Mouse (Mus musculus) neural tube, embryonic 11.5 days (tissue): ENCODE results near the gene Phc3. TPM values are rescaled to one million over a fixed set of nuclear protein-coding genes. Genes with fewer than 3 reads are reported as not detected.

Experiments
- ATAC-seq: fragments of 200-750 bp; cut with Nextera tagmentation; 2 replicates; pipeline ENCODE4 v1.8.0; 2017; ENCODE audit warnings: moderate number of reproducible peaks, mild to moderate bottlenecking, moderate TSS enrichment, moderate library complexity; ENCODE audit not compliant: insufficient read depth, low FRiP score, low TSS enrichment
- DNase-seq: peaks from one replicate; pipeline ENCODE4 v3.0.0-alpha.2; 2015; ENCODE audit warnings: low spot score
- H3K27ac ChIP-seq: fragments of 300-500 bp; sonication (generic); 2 replicates; pipeline ENCODE4 v1.5.1; 2014; ENCODE audit warnings: low read depth, mild to moderate bottlenecking, low read length
- H3K27me3 ChIP-seq: fragments of 300-500 bp; sonication (generic); 2 replicates; pipeline ENCODE4 v1.6.1; 2014; ENCODE audit warnings: mild to moderate bottlenecking, low read length, mixed read lengths; ENCODE audit not compliant: control insufficient read depth, insufficient read depth
- H3K36me3 ChIP-seq: fragments of 300-500 bp; sonication (generic); 2 replicates; pipeline ENCODE4 v1.6.1; 2014; ENCODE audit warnings: mild to moderate bottlenecking, low read length, moderate library complexity, mixed read lengths; ENCODE audit not compliant: control insufficient read depth, insufficient read depth
- H3K4me1 ChIP-seq: fragments of 300-500 bp; sonication (generic); 2 replicates; pipeline ENCODE4 v1.6.1; 2014; ENCODE audit warnings: low read length, mixed read lengths; ENCODE audit not compliant: control insufficient read depth, insufficient read depth
- H3K4me2 ChIP-seq: fragments of 300-500 bp; sonication (generic); 2 replicates; pipeline ENCODE4 v1.6.1; 2014; ENCODE audit warnings: low read depth, mild to moderate bottlenecking, moderate library complexity
- H3K4me3 ChIP-seq: fragments of 300-500 bp; sonication (generic); 2 replicates; pipeline ENCODE4 v1.5.1; 2014; ENCODE audit warnings: low read depth, low read length
- H3K9ac ChIP-seq: fragments of 300-500 bp; sonication (generic); 2 replicates; pipeline ENCODE4 v1.6.1; 2014; ENCODE audit warnings: mild to moderate bottlenecking, low read length
- H3K9me3 ChIP-seq: fragments of 300-500 bp; sonication (generic); 2 replicates; pipeline ENCODE4 v1.6.1; 2016; ENCODE audit warnings: low read length; ENCODE audit not compliant: control insufficient read depth
- WGBS: fragments of 180-500 bp; shearing (Covaris S2); extraction: QIAGEN DNeasy Blood & Tissue Kit; methylation state at CpG from one replicate; pipeline ENCODE4 v1.1.7; 2014; 5-methylcytosine and 5-hydroxymethylcytosine counted together
- polyA plus RNA-seq: library from polyadenylated mRNA; unstranded; fragments of >200 nt; fragmentation: Nextera tagmentation; extraction: Ambion mirVana; gene quantifications from 2 replicates; pipeline ENCODE4 v1.2.1, GENCODE M21; 2014

Phc3 gene
- 5.2 and 5.6 TPM in 2 replicates for polyA plus RNA-seq

DNA sequence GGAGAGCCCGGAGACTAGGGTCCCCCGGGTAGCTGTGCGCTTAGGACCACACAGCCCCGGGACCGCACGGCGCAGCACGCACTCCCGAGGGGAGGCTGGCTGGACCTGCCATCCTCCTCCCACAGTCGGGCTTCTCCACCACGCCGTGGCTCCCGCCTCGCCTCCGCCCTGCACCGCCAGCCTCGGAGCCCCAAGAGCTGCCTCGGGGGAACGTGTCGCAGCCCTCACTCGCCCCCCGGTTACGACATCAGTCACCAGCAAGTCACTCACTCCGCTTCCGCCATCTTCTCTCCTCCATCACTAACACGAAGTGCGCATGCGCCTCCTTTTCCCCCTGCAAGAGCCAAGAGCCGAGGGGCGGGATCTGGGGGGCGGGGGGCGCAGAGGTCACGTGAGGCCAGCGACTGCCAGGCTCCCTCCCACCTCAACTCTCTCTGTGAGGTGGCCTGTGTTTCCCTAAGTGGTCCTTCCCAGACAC, at the start of gene Phc3:
Gene Phc3, minus strand, starts transcription at position 312 of the 478 bp plus-strand sequence.
- peak; percentile 93 for ATAC-seq
- peak; percentile 95 for DNase-seq
- 1% methylated on average over 24 of the region's 34 CpGs for WGBS
- Histone ChIP-seq H3K4me1 (no peaks in the 10 kb centered on the region; the same call in 1 of the 2 replicates), H3K27ac (peak within 1 kb of the TSS; percentile 75), H3K36me3 (no peaks in the 10 kb centered on the region), H3K27me3 (no peaks in the 10 kb centered on the region), H3K4me2 (peak within 1 kb of the TSS; percentile 63), H3K9me3 (no peaks in the 10 kb centered on the region), H3K4me3 (peak within 1 kb of the TSS; percentile 99), H3K9ac (peak within 1 kb of the TSS; percentile 90)

GRCm38 (mm10) chr3:31017652-31018051, 48.4 kb upstream of the Phc3 start:
- no peak overlapping the region for H3K4me3 ChIP-seq
- WGBS: 64% methylated on average over 4 of the region's 4 CpGs
- no peaks in the 10 kb centered on the region for H3K4me1 ChIP-seq
- no peaks in the 10 kb centered on the region for H3K36me3 ChIP-seq
- H3K27me3 ChIP-seq: no peaks in the 10 kb centered on the region
- ATAC-seq (no peak), DNase-seq (no peak)
- no peak overlapping the region for H3K4me2 ChIP-seq
- H3K9ac ChIP-seq: no peak overlapping the region
- H3K27ac ChIP-seq: no peak overlapping the region
- H3K9me3 ChIP-seq: no peaks in the 10 kb centered on the region

DNA sequence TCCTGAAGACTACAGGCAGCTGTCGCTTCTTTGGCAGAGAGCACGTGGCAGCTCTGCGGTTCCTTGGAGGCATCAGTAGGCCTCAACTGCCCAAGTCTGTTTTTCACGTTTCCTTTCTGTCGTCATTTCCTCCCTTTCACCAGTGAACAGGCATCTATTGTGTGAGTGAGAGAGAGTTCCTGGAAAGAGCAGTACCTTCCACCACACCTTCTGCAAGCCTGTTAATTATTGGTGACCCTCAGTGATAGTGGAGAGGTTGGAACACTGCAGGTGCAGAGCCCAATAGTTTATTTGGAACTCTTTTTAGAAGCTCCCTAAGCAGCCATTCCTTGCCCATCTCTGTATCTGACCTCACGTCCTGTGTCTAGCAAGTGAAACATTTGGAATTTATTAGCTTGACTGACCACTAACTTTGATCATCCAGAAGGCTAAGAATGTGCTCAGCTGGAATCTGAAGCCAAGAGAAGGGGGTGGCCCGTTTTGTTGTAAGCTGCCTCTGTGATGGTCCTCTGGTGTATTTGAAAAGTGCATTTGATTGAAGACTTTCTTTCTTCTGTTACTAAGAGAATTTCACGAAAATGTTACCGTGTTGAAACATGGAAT, 47.5 kb upstream of the Phc3 start:
- DNase-seq: peak; percentile 15
- no peak overlapping the region for H3K27ac ChIP-seq
- 40% methylated on average over 9 of the region's 9 CpGs for WGBS

GRCm38 (mm10) chr3:31015682-31016443, 46.6 kb upstream of the Phc3 start:
- Histone ChIP-seq H3K4me2 (no peak overlapping the region), H3K9me3 (no peaks in the 10 kb centered on the region), H3K27ac (no peak overlapping the region), H3K9ac (no peak overlapping the region), H3K27me3 (no peaks in the 10 kb centered on the region), H3K4me3 (no peak overlapping the region), H3K4me1 (no peaks in the 10 kb centered on the region), H3K36me3 (no peaks in the 10 kb centered on the region)
- 85% methylated on average over 10 of the region's 10 CpGs for WGBS
- DNase-seq: no peak
- ATAC-seq: no peak

More for the DNA sequence above, 47.5 kb upstream of the Phc3 start:
- Histone ChIP-seq H3K9me3 (no peaks in the 10 kb centered on the region), H3K4me1 (no peaks in the 10 kb centered on the region), H3K27me3 (no peaks in the 10 kb centered on the region), H3K36me3 (no peaks in the 10 kb centered on the region), H3K4me2 (no peak overlapping the region), H3K9ac (no peak overlapping the region), H3K4me3 (no peak overlapping the region)
- no peak for ATAC-seq

DNA sequence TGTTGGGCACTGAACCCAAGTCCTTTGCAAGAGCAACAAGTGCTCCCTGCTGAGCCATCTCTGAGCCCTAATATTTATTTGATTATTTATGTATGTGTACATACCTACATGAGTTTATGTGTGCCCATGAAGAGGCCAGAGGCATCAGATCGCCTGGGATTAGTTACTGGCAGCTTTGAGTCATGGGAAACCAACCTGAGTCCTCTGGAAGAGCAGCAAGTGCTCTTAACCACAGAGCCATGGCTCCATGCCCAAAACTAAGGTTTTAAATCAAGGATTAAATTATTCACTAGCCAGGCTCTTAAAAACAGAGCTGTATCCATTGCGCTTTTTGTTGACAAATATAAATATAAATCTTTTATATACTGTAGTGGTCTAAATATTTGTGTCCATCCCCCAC, 45.2 kb upstream of the Phc3 start:
- ATAC-seq: no peak
- DNase-seq: no peak
- no peak overlapping the region for H3K9ac ChIP-seq
- 90% methylated on average over 2 of the region's 2 CpGs for WGBS
- no peaks in the 10 kb centered on the region for H3K27me3 ChIP-seq
- H3K27ac ChIP-seq: no peak overlapping the region
- no peak overlapping the region for H3K4me3 ChIP-seq
- H3K4me2 ChIP-seq: no peak overlapping the region
- H3K4me1 ChIP-seq: no peaks in the 10 kb centered on the region
- H3K36me3 ChIP-seq: no peaks in the 10 kb centered on the region
- no peaks in the 10 kb centered on the region for H3K9me3 ChIP-seq

DNA sequence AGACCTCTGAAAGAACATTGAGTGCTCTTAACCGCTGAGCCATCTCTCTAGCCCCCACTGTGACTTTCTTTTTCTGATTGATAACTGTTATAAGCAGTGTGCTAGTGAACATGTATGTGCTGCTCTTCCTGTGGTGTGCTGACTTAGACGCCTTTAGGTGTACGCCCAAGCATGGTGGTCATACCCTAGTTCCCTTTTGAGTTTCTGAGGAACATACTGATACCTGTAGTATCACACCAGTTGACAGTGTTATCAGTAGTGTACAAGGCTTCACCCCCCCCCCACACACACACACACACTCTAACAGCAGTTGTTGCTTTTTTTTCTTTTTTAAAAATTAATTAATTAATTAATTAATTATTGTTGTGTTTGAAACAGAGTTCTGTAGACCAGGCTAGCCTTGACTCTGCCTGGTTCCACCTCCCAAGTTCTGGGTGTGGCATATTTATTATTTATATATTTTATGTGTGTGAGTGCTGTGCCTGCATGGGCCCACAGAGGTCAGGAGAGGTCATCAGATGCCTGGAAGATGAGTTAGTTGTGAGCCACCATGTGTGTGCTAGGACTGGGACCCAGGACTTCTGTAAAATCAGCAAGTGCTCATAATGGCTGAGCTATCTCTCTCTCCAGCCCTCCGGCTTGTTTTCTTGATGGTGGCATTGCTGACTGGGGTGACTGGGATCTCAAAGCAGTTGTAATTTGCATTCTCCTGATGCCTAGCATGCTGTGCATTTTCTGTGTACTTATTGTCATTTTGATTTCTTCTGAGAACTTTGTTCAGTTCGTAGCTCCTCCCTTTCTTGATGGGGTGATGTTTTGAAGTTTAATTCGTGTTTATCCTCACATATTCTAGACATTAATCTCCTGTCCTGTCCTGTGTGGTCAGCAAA, 35.4 kb upstream of the Phc3 start:
- H3K27ac ChIP-seq: no peak overlapping the region
- H3K9ac ChIP-seq: no peak overlapping the region
- 79% methylated on average over 6 of the region's 6 CpGs for WGBS
- no peak overlapping the region for H3K4me3 ChIP-seq
- H3K36me3 ChIP-seq: no peaks in the 10 kb centered on the region
- no peaks in the 10 kb centered on the region for H3K27me3 ChIP-seq
- ATAC-seq: no peak
- no peaks in the 10 kb centered on the region for H3K9me3 ChIP-seq
- H3K4me1 ChIP-seq: no peaks in the 10 kb centered on the region
- DNase-seq: no peak
- no peak overlapping the region for H3K4me2 ChIP-seq

- 18% methylated on average over 3 of the region's 3 CpGs for WGBS
- H3K4me3 ChIP-seq: no peak overlapping the region
- no peaks in the 10 kb centered on the region for H3K36me3 ChIP-seq
- H3K27ac ChIP-seq: no peak overlapping the region
- H3K4me2 ChIP-seq: no peak overlapping the region
- H3K9ac ChIP-seq: no peak overlapping the region
- 0 out of 2 replicates have a peak, but pooled peaks cover 4% of the 10 kb centered on the region for H3K4me1 ChIP-seq
- no peak for ATAC-seq
- DNase-seq: no peak
- no peaks in the 10 kb centered on the region for H3K27me3 ChIP-seq
- no peaks in the 10 kb centered on the region for H3K9me3 ChIP-seq
These were observed 31.9 kb upstream of the Phc3 start for GRCm38 (mm10) chr3:31001048-31001676.

GRCm38 (mm10) chr3:31000018-31000407, 30.8 kb upstream of the Phc3 start:
- no peak overlapping the region for H3K4me2 ChIP-seq
- no peaks in the 10 kb centered on the region for H3K9me3 ChIP-seq
- no peak overlapping the region for H3K4me3 ChIP-seq
- no peak overlapping the region for H3K27ac ChIP-seq
- 40% methylated on average over 4 of the region's 4 CpGs for WGBS
- H3K27me3 ChIP-seq: no peaks in the 10 kb centered on the region
- H3K36me3 ChIP-seq: no peaks in the 10 kb centered on the region
- no peak overlapping the region for H3K9ac ChIP-seq
- H3K4me1 ChIP-seq: 0 out of 2 replicates have a peak, but pooled peaks cover 4% of the 10 kb centered on the region
- peak; percentile 17 for DNase-seq
- ATAC-seq: no peak
